Mouse (Mus musculus): ENCODE measurements around the gene Plxnb2. TPM values are rescaled to one million over a fixed set of nuclear protein-coding genes. Genes with fewer than 3 reads are reported as not detected.

Gene Plxnb2
- total RNA-seq, 2 experiments from 2014 or later: 132 to 137 TPM

- no peak for DNase-seq
These were observed 31.9 kb downstream of the Plxnb2 start for GRCm38 (mm10) chr15:89148496-89149270.

- DNase-seq: no peak
These were observed 32.7 kb downstream of the Plxnb2 start for GRCm38 (mm10) chr15:89147895-89148294.

- no peak for DNase-seq
These were observed 33.1 kb downstream of the Plxnb2 start for GRCm38 (mm10) chr15:89147456-89147855.

- DNase-seq: no peak
These were observed 33.6 kb downstream of the Plxnb2 start for GRCm38 (mm10) chr15:89147024-89147423.

- peak; percentile 46 for DNase-seq
These were observed 34.1 kb downstream of the Plxnb2 start for GRCm38 (mm10) chr15:89146537-89146936.

- DNase-seq: no peak
These were observed 34.7 kb downstream of the Plxnb2 start for GRCm38 (mm10) chr15:89145813-89146350.

GRCm38 (mm10) chr15:89144965-89145364 lies 35.6 kb downstream of the Plxnb2 start:
- no peak for DNase-seq

- no peak for DNase-seq
These were observed 37.5 kb downstream of the Plxnb2 start for GRCm38 (mm10) chr15:89143134-89143533.

- no peak for DNase-seq
These were observed 38.7 kb downstream of the Plxnb2 start for GRCm38 (mm10) chr15:89141905-89142304.

GRCm38 (mm10) chr15:89141443-89141842 lies 39.1 kb downstream of the Plxnb2 start:
- DNase-seq: no peak

- DNase-seq: peak; percentile 74
These were observed 39.8 kb downstream of the Plxnb2 start, which contains the start of gene Mapk12 for GRCm38 (mm10) chr15:89140659-89141252. Mapk12 (minus strand) TSS chr15:89140703.

- DNase-seq: peak; percentile 57
These were observed 40.4 kb downstream of the Plxnb2 start for GRCm38 (mm10) chr15:89140048-89140658.

GRCm38 (mm10) chr15:89138531-89138930 lies 42.1 kb downstream of the Plxnb2 start:
- DNase-seq: no peak

GRCm38 (mm10) chr15:89138046-89138405 lies 42.6 kb downstream of the Plxnb2 start:
- DNase-seq: no peak

GRCm38 (mm10) chr15:89137378-89138045 lies 43.1 kb downstream of the Plxnb2 start:
- DNase-seq: peak; percentile 39

GRCm38 (mm10) chr15:89136461-89137155 lies 44.0 kb downstream of the Plxnb2 start:
- DNase-seq: no peak

- no peak for DNase-seq
These were observed 49.3 kb downstream of the Plxnb2 start for GRCm38 (mm10) chr15:89131316-89131715.

GRCm38 (mm10) chr15:89130245-89130644 lies 50.3 kb downstream of the Plxnb2 start:
- DNase-seq: no peak

- DNase-seq: peak; percentile 86
These were observed 51.9 kb downstream of the Plxnb2 start, which contains the start of gene Hdac10 for GRCm38 (mm10) chr15:89128382-89129350. Hdac10 (minus strand) TSS chr15:89128700.

GRCm38 (mm10) chr15:89127364-89127940 lies 53.1 kb downstream of the Plxnb2 start:
- no peak for DNase-seq

Data from heart, postnatal 4 days (tissue).